Mouse (Mus musculus): ENCODE results near the gene Gm49673.
"Not testable (repeated sequence)": the region's sequence is repeated elsewhere in the genome, so short reads cannot be mapped to it uniquely, and the experiment has no call there.

The Gm49673 gene

GRCm38 (mm10) chr17:8147439-8148316, at the start of gene Gm49673, which contains the start of gene Rnaset2a:
Gm49673 (minus strand) TSS chr17:8147788.
Rnaset2a (minus strand) TSS chr17:8148097.
- not testable (repeated sequence) for DNase-seq (ENCODE audit: low spot score in 2 of 2)

GRCm38 (mm10) chr17:8195685-8196376, 48.2 kb upstream of the Gm49673 start:
- DNase-seq (ENCODE audit: low spot score in 2 of 2) = no peak

- DNase-seq (ENCODE audit: low spot score in 2 of 2) = no peak
Measured at GRCm38 (mm10) chr17:8193678-8194077, 46.1 kb upstream of the Gm49673 start.

DNA sequence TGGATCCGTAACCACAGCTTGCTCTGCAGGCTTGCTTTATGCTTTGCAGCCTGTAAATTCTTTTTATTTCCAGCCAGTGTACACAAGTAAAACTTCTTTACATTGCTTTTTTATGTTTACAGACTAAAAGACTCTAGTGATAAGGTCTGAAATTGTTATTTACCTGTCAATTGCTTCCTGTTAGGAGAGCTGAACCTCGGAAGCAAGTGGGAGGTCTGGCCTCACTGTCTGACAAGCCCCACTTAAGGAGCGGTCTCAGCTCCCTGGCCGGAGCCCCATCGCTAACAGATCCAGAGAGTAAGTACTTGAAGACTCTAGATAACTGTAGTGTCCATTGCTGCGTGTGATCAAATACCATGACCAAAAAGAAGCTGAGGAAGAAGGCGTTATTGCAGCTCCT, 36.6 kb upstream of the Gm49673 start:
- DNase-seq (ENCODE audit: low spot score in 2 of 2) = no peak

- no peak for DNase-seq (ENCODE audit: low spot score in 2 of 2)
Measured at GRCm38 (mm10) chr17:8183815-8184214, 36.2 kb upstream of the Gm49673 start.

DNA sequence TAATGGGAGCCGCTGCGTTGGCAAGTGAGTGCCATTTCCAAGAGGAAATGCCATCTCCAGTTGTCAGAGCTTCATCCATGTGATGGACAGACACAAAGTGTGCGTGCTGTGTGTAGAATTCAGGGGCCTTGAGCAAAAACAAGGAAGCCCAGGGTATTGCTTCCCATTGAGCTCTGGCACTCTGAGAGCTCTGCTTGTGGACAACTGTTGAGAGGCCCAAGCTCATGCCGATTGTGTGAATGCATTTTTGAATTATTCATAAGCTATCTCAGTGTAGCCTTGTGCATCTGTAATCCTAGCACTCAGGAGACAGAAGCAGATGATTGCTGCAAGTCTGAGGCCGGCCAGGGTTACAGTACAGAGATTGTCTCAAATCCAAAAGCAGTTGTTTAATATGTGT, 29.5 kb upstream of the Gm49673 start:
- DNase-seq (ENCODE audit: low spot score in 2 of 2) = no peak

GRCm38 (mm10) chr17:8171081-8171480, 23.5 kb upstream of the Gm49673 start:
- no peak for DNase-seq (ENCODE audit: low spot score in 2 of 2)

DNA sequence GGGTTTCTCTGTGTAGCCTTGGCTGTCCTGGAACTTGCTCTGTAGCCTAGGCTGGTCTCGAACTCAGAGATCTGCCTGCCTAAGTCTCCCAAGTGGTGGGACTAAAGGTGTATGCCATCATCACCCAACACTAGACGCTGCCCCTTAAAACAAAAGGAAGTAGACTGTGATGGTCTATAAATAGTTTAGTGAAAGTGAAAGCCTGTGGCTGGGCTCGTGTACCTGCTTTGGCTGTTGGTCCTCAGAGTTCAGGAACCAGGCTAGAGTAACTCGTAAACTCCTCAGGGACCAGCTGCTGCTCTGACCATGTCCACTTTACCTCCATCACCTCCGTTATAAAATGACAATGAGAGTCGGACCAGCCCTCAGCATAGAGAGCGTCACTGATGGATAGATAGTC, 22.7 kb upstream of the Gm49673 start:
- no peak for DNase-seq (ENCODE audit: low spot score in 2 of 2)

- not testable (repeated sequence) for DNase-seq (ENCODE audit: low spot score in 2 of 2)
Measured at GRCm38 (mm10) chr17:8167436-8167835, 19.8 kb upstream of the Gm49673 start.

- DNase-seq (ENCODE audit: low spot score in 2 of 2) = not testable (repeated sequence)
Measured at GRCm38 (mm10) chr17:8166454-8166853, 18.9 kb upstream of the Gm49673 start.

DNA sequence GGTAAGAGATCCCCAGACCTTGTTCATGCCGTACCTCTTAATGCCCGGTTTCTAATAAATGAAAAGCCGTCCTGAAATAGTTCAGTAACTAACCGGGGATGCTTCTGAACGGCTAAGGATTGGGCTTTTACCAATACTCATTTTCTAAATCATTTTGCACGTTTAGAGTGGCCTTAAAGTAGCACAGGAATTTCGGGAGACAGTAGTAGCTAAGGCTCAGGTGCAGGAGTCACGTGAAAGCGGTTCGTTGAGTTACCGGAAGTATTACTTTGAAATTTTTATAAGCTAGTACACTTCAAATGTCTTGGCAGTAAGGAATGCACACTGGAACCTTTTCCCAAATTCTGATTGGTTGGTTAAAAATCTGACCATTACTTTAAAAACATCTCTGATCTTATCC, 18.4 kb upstream of the Gm49673 start:
- not testable (repeated sequence) for DNase-seq (ENCODE audit: low spot score in 2 of 2)

DNA sequence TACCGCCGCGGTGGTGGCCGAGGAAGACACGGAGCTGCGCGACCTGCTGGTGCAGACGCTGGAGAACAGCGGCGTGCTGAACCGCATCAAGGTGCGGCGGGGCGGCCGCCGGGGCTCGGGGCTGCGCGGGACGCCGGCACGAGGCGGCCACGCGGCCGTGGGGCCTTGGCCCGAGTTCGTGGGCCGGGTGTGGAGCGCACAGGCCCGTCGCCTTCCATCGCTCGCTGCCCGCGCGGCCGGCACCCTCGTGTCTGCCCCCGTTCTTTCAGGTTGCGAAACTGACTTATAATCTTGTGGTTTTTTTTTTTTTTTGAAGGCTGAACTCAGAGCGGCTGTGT, 18.0 kb upstream of the Gm49673 start:
- peak in 1 of 2 experiments; percentile 20 for DNase-seq (ENCODE audit: low spot score in 2 of 2)

DNA sequence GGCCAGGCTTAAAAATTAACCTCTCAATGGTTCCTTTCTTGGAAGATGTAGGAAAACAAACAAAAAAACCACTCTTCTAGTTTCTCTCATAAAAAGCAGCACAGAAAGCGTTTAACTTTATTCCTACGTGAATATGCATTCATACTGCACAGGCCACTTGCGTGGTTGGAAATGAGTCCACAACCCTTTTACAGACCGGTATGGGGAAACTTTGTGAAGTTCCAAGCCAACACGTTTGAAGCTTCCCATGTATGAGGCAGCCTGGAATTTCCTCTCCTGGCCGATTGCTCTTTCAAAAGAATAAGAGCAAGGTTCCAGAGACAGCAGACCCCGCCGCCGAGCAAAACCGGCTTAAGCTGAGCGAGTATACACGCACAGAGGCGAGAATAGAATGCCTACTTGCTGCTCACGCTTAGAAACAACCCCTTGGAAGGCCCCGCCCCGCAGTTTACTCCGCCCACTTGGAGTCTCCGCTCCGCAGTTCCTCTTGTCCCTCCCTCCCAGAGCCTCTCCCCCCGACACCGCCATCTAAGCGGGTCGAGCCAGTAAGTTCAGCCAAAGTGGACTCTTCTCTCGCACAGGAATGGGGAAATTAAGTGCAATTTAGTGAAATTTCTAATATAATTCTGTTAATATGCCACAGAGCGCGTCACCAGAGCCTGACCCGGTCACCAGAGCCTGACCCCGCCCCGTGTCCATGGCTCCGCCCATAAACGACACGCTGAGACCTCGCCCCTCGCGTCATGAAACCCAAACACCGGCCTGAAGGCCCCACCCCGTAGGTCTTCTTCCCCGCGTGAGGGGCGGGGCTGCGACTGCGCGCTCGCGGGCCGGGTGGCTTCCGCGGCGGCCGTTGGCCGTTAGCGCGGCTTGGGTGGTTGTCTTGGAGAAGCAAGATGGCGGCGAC, 17.4 kb upstream of the Gm49673 start, which contains the start of gene Fgfr1op:
Gene Fgfr1op, plus strand, starts transcription at position 801 of the 907 bp plus-strand sequence.
- DNase-seq (ENCODE audit: low spot score in 2 of 2) = peak in 1 of 2 experiments; percentile 32

DNA sequence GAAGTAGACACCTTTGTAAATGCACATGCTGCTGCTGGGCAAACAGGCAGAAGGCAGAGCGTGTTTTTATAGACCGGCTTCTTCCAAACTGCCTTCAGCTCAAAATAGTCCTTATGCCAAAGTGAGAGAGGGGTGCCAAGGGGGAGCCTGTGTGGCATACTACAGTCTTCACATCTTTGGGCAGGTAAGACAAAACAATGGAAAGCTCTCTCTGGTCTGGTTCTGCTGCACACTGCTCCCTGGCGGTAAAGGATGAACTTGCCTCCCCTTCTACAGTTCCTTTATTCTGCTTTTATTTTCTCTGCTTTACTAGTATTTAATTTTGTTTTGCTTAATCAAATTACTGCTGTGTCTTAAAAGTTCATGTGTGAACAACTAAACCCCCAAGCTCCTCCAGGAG, 13.4 kb upstream of the Gm49673 start:
- DNase-seq (ENCODE audit: low spot score in 2 of 2) = not testable (repeated sequence)

DNA sequence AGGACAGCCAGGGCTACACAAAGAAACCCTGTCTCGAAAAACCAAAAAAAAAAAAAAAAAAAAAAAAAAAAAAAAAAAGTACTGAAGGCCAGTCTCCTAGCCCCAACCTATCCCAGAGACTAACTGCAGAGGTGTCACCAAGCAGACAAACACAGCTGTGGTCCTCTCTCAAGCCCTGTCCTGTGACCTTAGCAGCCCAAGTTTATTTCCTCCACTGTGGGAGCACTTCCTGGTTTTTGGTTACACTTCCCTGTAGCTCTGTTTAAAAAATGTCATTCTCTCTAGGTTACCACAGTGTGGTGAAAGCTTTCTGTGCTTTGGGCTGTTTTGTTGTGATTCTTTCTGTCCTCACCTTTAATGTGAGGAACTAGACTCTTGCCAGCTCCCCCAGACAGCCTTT, 11.0 kb upstream of the Gm49673 start:
- DNase-seq (ENCODE audit: low spot score in 2 of 2) = not testable (repeated sequence)

GRCm38 (mm10) chr17:8155982-8156381, 8.4 kb upstream of the Gm49673 start:
- not testable (repeated sequence) for DNase-seq (ENCODE audit: low spot score in 2 of 2)

- DNase-seq (ENCODE audit: low spot score in 2 of 2) = not testable (repeated sequence)
Measured at GRCm38 (mm10) chr17:8155010-8155409, 7.4 kb upstream of the Gm49673 start.

DNA sequence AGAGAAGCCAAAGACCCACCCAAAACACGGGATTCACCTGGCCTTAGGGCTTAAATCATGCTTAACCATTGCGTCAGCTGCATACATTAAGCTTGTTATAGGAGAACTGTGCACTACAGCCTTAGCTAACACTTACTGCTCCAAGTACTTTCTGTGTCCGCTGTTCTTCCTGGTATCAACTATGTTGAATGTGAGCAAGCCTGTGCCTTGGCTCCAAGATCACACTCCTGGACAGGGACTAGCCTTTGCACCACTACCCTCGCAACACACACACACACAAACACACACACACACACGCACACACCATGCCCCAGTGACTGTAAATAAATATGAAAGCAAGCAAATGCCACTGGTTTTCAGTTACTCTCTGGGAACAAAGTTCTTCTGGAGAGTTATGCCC, 657 bp downstream of the Gm49673 start:
- not testable (repeated sequence) for DNase-seq (ENCODE audit: low spot score in 2 of 2)

- DNase-seq (ENCODE audit: low spot score in 2 of 2) = not testable (repeated sequence)
Measured at GRCm38 (mm10) chr17:8143802-8144673, 3.5 kb downstream of the Gm49673 start.

DNA sequence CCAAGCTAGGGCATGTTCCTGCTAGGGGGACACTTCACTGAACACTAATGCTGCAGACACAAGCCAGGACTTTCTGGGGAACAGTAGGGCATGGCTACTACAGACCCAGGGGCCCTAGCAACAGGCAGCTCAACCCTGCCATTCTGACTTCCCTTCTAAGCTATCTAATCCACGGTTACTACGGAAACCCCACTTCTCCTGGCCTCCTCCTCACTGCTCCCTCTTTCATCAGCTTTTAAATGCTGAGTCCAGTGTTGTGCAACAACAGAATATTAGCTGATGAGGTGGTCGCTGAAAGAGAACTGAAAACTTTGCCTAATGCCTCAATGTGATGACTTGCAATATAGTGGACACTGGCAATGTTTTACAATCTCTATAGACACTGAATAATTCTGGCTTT, 7.4 kb downstream of the Gm49673 start:
- DNase-seq (ENCODE audit: low spot score in 2 of 2) = not testable (repeated sequence)

DNA sequence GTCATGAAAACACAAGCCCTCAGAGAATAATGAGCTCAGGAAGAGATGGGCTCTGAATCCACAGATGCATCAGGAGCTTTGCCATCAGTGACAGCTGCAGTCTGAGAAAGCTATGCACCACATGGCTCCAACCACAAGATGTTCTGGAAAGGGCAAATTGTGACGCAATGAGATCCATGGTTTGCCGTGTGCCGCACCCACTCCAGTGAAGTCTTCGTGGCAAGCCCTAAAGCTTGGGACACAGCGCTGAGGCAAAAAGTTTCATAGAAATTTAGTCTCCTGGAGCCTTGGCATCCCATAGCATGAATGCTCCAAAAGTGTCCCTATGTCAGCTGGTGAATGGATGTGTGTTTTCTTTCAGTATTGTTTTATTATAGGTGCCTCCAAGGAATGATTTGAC, 9.5 kb downstream of the Gm49673 start:
- DNase-seq (ENCODE audit: low spot score in 2 of 2) = not testable (repeated sequence)
